Mouse (Mus musculus) kidney, adult 9 months (tissue): ENCODE data around the gene Gprasp1.

Experiments
- DNase-seq: peaks from one replicate; pipeline ENCODE4 v3.0.0; 2022

Gprasp1 gene

DNA sequence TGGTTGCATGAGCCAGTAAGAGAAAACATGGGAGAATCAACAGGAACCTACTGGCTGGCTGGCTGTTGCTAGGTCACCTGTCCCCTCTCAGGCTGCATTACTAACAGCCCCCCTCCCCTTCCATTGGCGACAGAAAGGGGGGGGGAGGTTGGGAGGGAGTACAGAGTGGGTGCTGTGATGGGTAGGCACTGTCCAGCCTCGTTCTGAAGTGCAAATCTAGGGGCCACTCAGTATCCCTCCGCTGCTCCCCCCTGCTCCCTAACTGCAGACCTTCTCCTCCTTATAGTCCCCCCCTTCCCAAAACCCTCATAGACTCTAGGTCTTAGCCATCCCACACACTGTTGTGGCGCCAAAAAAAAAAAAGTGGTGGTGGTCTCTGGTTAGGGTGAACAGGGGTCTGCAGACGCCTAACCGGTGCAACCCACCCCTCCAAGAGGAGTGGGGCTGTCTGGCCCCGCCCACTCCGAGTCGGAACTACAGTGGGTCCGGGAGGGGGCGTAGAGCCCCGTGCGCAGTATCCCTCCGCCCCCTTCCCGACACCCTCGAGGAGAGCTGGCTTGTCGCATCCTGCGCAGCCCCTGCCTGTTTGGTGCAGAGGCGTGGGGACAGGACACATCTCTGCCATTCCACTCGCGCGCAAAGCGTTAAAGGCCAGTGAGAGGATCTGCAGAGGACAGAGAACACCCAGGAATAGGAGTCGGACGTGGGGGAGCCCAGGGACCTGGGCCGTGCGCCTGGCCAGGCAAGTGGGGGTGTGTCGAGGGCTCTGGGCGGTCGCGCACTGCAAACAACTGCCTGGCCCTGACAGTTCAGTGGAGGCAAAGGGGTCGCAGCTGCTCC, 96.2 kb downstream of the Gprasp1 start, which contains the start of gene Gprasp2:
TSS of gene Gprasp2 (plus strand) at position 514 of the 840 bp plus-strand sequence.
- DNase-seq = peak; percentile 1

- peak; percentile 13 for DNase-seq
Observed at GRCm38 (mm10) chrX:135839397-135840391, 97.2 kb downstream of the Gprasp1 start.
